Mouse (Mus musculus) frontal cortex, postnatal 25 days (tissue): ENCODE measurements at regions not wholly inside any gene's neighbourhood (a gene's known extent, or its start where the extent isn't known, plus 50 kb on each side); places are given as distances from the start of the nearest gene placed in this dataset.

Source experiments
- DNase-seq, 2 experiments: peaks; one replicate each; pipeline ENCODE4 v3.0.0; 2022; ENCODE audit warnings: low spot score in 2 of 2

- DNase-seq = no peak
Measured at GRCm38 (mm10) chr4:27845521-27845920, 967.4 kb upstream of the Epha7 start.

- no peak for DNase-seq
Measured at GRCm38 (mm10) chr4:27846106-27846622, 966.8 kb upstream of the Epha7 start.

- DNase-seq = no peak
Measured at GRCm38 (mm10) chr4:27856086-27856485, 956.8 kb upstream of the Epha7 start.

- DNase-seq = no peak
Measured at GRCm38 (mm10) chr4:27887262-27887954, 925.5 kb upstream of the Epha7 start.

- no peak for DNase-seq
Measured at GRCm38 (mm10) chr4:27896396-27896795, 916.5 kb upstream of the Epha7 start.

- DNase-seq = no peak
Measured at GRCm38 (mm10) chr4:27945351-27945750, 867.6 kb upstream of the Epha7 start.

GRCm38 (mm10) chr4:27945768-27946167, 867.2 kb upstream of the Epha7 start:
- no peak for DNase-seq

- no peak for DNase-seq
Measured at GRCm38 (mm10) chr4:27949970-27950717, 862.8 kb upstream of the Epha7 start.

- DNase-seq = peak in 1 of 2 experiments; percentile 14
Measured at GRCm38 (mm10) chr4:27965046-27965681, 847.8 kb upstream of the Epha7 start.

- no peak for DNase-seq
Measured at GRCm38 (mm10) chr4:27970569-27970968, 842.4 kb upstream of the Epha7 start.

GRCm38 (mm10) chr4:27979210-27979771, 833.6 kb upstream of the Epha7 start:
- DNase-seq = no peak

- DNase-seq = no peak
Measured at GRCm38 (mm10) chr4:27979781-27980180, 833.1 kb upstream of the Epha7 start.

- DNase-seq = no peak
Measured at GRCm38 (mm10) chr4:27981309-27981708, 831.6 kb upstream of the Epha7 start.

GRCm38 (mm10) chr4:27987986-27988423, 824.9 kb upstream of the Epha7 start:
- no peak for DNase-seq

GRCm38 (mm10) chr4:27994411-27994810, 818.5 kb upstream of the Epha7 start:
- DNase-seq = no peak

GRCm38 (mm10) chr4:28001818-28002476, 811.0 kb upstream of the Epha7 start:
- no peak for DNase-seq
